Mouse (Mus musculus) heart, postnatal 0 days (tissue): ENCODE data around the gene Fmo1.

ENCODE experiments used
- CTCF ChIP-seq: IDR thresholded peaks from 2 replicates; pipeline ENCODE4 v1.5.1; 2016; ENCODE audit warnings: antibody characterized with exemption, control low read depth, low read depth
- EP300 ChIP-seq: IDR thresholded peaks from 2 replicates; pipeline ENCODE4 v1.6.1; 2016; ENCODE audit warnings: antibody characterized with exemption, low read depth

DNA sequence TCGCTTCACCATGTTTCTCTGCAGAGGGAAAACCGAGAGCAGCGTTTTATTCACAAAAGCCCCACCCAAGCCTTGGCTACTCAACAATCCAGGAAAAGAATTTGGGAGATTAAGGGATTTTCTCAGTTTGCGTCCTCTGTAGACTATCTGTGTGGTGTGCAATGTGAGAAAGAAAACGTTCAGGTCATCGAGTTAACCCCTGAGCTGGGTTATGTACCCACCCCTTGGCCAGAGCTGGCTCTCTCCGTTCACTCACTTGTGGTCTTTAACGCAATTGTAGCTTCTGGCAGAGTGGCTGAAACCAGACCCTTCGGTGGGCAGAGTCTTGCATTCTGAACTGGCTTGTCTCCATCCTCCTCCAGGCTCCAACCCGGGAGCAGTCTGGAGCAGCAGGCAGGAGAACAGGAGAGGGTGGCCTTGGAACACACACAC lies 6.8 kb downstream of the Fmo1 start:
- TF ChIP-seq EP300, result no peak
- TF ChIP-seq CTCF, result no peak
